Mouse (Mus musculus) heart, adult 2 months (tissue): ENCODE measurements around the gene Mast2. TPM values are rescaled to one million over a fixed set of nuclear protein-coding genes. Genes with fewer than 3 reads are reported as not detected.

Experiments
- DNase-seq, 2 experiments: peaks; one replicate each; pipeline ENCODE4 v3.0.0; 2021
- H3K27ac ChIP-seq: fragments of 200-600 bp; 2 replicates; pipeline ENCODE4 v1.8.1; 2022
- H3K27me3 ChIP-seq: fragments of 200-500 bp; 2 replicates; pipeline ENCODE4 v1.6.1; 2012; ENCODE audit warnings: mild to moderate bottlenecking, low read length, inconsistent platforms, mixed read lengths; ENCODE audit not compliant: control insufficient read depth, insufficient read depth
- H3K36me3 ChIP-seq: fragments of 200-500 bp; 2 replicates; pipeline ENCODE4 v1.6.1; 2012; ENCODE audit warnings: low read length, inconsistent platforms; ENCODE audit not compliant: control insufficient read depth, insufficient read depth
- H3K4me1 ChIP-seq: fragments of 200-500 bp; 2 replicates; pipeline ENCODE4 v1.6.1; 2011; ENCODE audit warnings: low read length; ENCODE audit not compliant: control insufficient read depth, insufficient read depth
- H3K4me3 ChIP-seq: fragments of 200-600 bp; 2 replicates; pipeline ENCODE4 v1.8.1; 2022
- H3K79me2 ChIP-seq: fragments of 200-500 bp; replicated peaks from 2 replicates; pipeline ENCODE4 v1.6.1; 2012; ENCODE audit warnings: mild to moderate bottlenecking, inconsistent platforms, low read length, moderate library complexity, mixed read lengths; ENCODE audit not compliant: control insufficient read depth, insufficient read depth
- H3K9ac ChIP-seq: fragments of 200-500 bp; 2 replicates; pipeline ENCODE4 v1.6.1; 2012; ENCODE audit warnings: low read depth, mild to moderate bottlenecking, control low read depth, inconsistent platforms, low read length, mixed read lengths
- CTCF ChIP-seq: fragments of 200-600 bp; IDR thresholded peaks from 2 replicates; pipeline ENCODE4 v1.8.1; 2022; ENCODE audit warnings: antibody characterized with exemption, mild to moderate bottlenecking, moderate library complexity
- EP300 ChIP-seq: fragments of 200-500 bp; IDR thresholded peaks from 2 replicates; pipeline ENCODE4 v1.6.1; 2011; ENCODE audit warnings: low read depth, low read length, control low read depth; ENCODE audit not compliant: insufficient read depth
- POLR2A ChIP-seq: fragments of 200-500 bp; IDR thresholded peaks from 2 replicates; pipeline ENCODE4 v1.6.1; 2011; ENCODE audit warnings: mild to moderate bottlenecking, low read depth, low read length, control low read depth; ENCODE audit not compliant: insufficient read depth
- WGBS: fragments of 180-500 bp; shearing (Covaris S2); methylation state at CpG from one replicate; pipeline ENCODE4 v1.1.7; 2018; 5-methylcytosine and 5-hydroxymethylcytosine counted together
- intact Hi-C: fragments of 180-260 bp; cut with DNase I; formaldehyde crosslinking; loops from one replicate; pipeline ENCODE4 v1.15.1; 2025
- polyA plus RNA-seq: library from polyadenylated mRNA; depleted of rRNA; stranded (reverse); fragments of >200 nt; gene quantifications from 2 replicates; pipeline ENCODE4 v1.2.3, GENCODE M21; 2012
- total RNA-seq, 2 experiments: library from RNA; stranded (reverse); gene quantifications; 2 replicates each; pipeline ENCODE4 v1.2.3; 2021

The Mast2 gene
- total and polyA plus RNA-seq, 3 experiments: 108 to 144 (median 136) TPM

- peak overlapping the region; percentile 76 for H3K27ac ChIP-seq
- H3K4me3 ChIP-seq: no peak overlapping the region
- no peaks in the 10 kb centered on the region for H3K79me2 ChIP-seq
- DNase-seq: peak in 1 of 2 experiments; percentile 25
- no peak for TF ChIP-seq CTCF
- TF ChIP-seq EP300: no peak
- no peak for TF ChIP-seq POLR2A
- 13% methylated on average over 2 of the region's 2 CpGs for WGBS
- H3K4me1 ChIP-seq: peaks cover 3% of the 10 kb centered on the region
- H3K27me3 ChIP-seq: no peaks in the 10 kb centered on the region
- intact Hi-C loops: no loop called here
- H3K36me3 ChIP-seq: peaks cover 5% of the 10 kb centered on the region
- H3K9ac ChIP-seq: no peak overlapping the region
Measured at GRCm38 (mm10) chr4:116377973-116378667, 85.9 kb downstream of the Mast2 start.

GRCm38 (mm10) chr4:116371676-116372075, 92.3 kb downstream of the Mast2 start:
- peak; percentile 60 to 81 for DNase-seq
- intact Hi-C loops: no loop called here
- H3K36me3 ChIP-seq: no peaks in the 10 kb centered on the region; the same call in 1 of the 2 replicates
- TF ChIP-seq POLR2A: peak; percentile 74
- TF ChIP-seq CTCF: no peak
- peak; percentile 88 for TF ChIP-seq EP300
- peak overlapping the region; percentile 89 for H3K27ac ChIP-seq
- WGBS: 47% methylated on average over 1 of the region's 1 CpGs
- H3K4me1 ChIP-seq: no peaks in the 10 kb centered on the region; the same call in 1 of the 2 replicates
- no peak overlapping the region for H3K9ac ChIP-seq
- peak overlapping the region; percentile 49 for H3K4me3 ChIP-seq
- no peaks in the 10 kb centered on the region; the same call in 1 of the 2 replicates for H3K79me2 ChIP-seq
- no peaks in the 10 kb centered on the region for H3K27me3 ChIP-seq

- Histone ChIP-seq H3K27ac (no peak overlapping the region), H3K4me3 (no peak overlapping the region)
- DNase-seq: no peak
Measured at GRCm38 (mm10) chr4:116358099-116358498, 105.9 kb downstream of the Mast2 start.

GRCm38 (mm10) chr4:116352919-116353318, 111.1 kb downstream of the Mast2 start:
- no peak overlapping the region for H3K27ac ChIP-seq
- intact Hi-C loops: no loop called here

More at GRCm38 (mm10) chr4:116358099-116358498, 105.9 kb downstream of the Mast2 start:
- intact Hi-C loops: no loop called here
- TF ChIP-seq CTCF (peak; percentile 51), POLR2A (no peak)
- H3K9ac ChIP-seq: no peak overlapping the region
- H3K4me1 ChIP-seq: no peaks in the 10 kb centered on the region; the same call in 1 of the 2 replicates
- 93% methylated on average over 1 of the region's 1 CpGs for WGBS
- H3K27me3 ChIP-seq: no peaks in the 10 kb centered on the region
- peaks cover 7% of the 10 kb centered on the region for H3K36me3 ChIP-seq
- no peaks in the 10 kb centered on the region; the same call in 1 of the 2 replicates for H3K79me2 ChIP-seq

GRCm38 (mm10) chr4:116352496-116352895, 111.5 kb downstream of the Mast2 start:
- Histone ChIP-seq H3K27me3 (no peaks in the 10 kb centered on the region), H3K9ac (no peak overlapping the region), H3K4me1 (peaks cover 4% of the 10 kb centered on the region; the same call in 1 of the 2 replicates), H3K4me3 (no peak overlapping the region), H3K36me3 (peaks cover 16% of the 10 kb centered on the region), H3K27ac (no peak overlapping the region), H3K79me2 (no peaks in the 10 kb centered on the region; the same call in 1 of the 2 replicates)
- whole genome bisulfite sequencing: 75% methylated on average over 3 of the region's 3 CpGs
- no peak for DNase-seq
- intact Hi-C loops: no loop called here
- TF ChIP-seq EP300 (no peak), CTCF (no peak), POLR2A (no peak)

More at GRCm38 (mm10) chr4:116352919-116353318, 111.1 kb downstream of the Mast2 start:
- H3K27me3 ChIP-seq: no peaks in the 10 kb centered on the region
- H3K36me3 ChIP-seq: peaks cover 16% of the 10 kb centered on the region
- TF ChIP-seq POLR2A: no peak
- TF ChIP-seq CTCF: no peak
- no peak for TF ChIP-seq EP300
- H3K79me2 ChIP-seq: no peaks in the 10 kb centered on the region; the same call in 1 of the 2 replicates
- DNase-seq: no peak
- peaks cover 4% of the 10 kb centered on the region; the same call in 1 of the 2 replicates for H3K4me1 ChIP-seq
- no peak overlapping the region for H3K9ac ChIP-seq
- 95% methylated on average over 3 of the region's 3 CpGs for WGBS
- no peak overlapping the region for H3K4me3 ChIP-seq

GRCm38 (mm10) chr4:116342119-116342518, 121.9 kb downstream of the Mast2 start:
- Histone ChIP-seq H3K27me3 (no peaks in the 10 kb centered on the region), H3K79me2 (no peaks in the 10 kb centered on the region), H3K36me3 (no peaks in the 10 kb centered on the region), H3K4me1 (no peaks in the 10 kb centered on the region), H3K9ac (no peak overlapping the region), H3K4me3 (no peak overlapping the region), H3K27ac (no peak overlapping the region)
- TF ChIP-seq EP300 (no peak), CTCF (peak; percentile 88)
- DNase-seq: peak; percentile 30 to 42
- intact Hi-C loops: loop anchor here (2.0 to 10.0 kb wide), 3 partner anchors 63 to 213 kb away; partner anchors contain the start of genes Gpbp1l1 and Tmem69
